Mouse (Mus musculus) right cerebral cortex, adult 2 months (tissue): ENCODE measurements around the gene Tcap.
"Not testable (repeated sequence)": the region's sequence is repeated elsewhere in the genome, so short reads cannot be mapped to it uniquely, and the experiment has no call there.

Source experiments
- DNase-seq, 2 experiments: peaks; one replicate each; pipeline ENCODE4 v3.0.0; 2021 to 2022; ENCODE audit warnings: low spot score in 2 of 2

Gene Tcap

DNA sequence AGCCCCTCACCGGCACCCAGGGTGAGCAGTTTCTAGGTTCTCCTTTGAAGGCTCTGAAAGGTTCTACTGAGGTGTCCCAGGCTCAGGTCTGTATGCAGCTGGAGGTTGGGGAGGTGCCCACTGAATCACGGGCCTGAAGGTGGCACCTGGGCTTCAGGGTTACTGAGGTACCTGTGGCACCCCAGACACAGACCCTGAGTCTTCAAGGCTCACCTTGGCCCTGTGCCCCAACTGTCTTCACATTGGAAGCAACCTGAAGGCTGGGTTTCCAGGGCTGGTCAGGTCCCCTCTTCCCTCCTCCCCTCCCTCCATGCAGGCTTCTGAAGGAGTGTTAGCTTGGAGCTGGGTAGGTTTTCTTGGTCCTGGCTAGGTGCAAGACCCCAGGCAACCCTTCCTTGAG lies 2.0 kb upstream of the Tcap start:
- no peak for DNase-seq

DNA sequence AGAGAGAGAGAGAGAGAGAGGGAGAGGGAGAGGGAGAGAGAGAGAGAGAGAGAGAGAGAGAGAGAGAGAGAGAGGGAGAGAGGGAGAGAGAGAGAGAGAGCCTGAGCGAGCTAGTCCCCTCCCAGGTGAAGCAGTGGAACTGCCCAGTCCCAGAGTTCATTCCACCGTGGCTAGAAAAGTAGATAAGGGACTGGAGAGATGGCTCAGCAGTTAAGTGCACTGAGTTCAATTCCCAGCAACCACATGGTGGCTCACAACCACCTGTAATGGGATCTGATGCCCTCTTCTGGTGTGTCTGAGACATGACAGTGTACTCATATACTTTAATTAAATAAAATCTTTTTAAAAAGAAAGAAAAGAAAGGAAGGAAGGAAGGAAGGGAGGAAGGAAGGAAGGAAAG lies 1.2 kb upstream of the Tcap start:
- DNase-seq: not testable (repeated sequence)

DNA sequence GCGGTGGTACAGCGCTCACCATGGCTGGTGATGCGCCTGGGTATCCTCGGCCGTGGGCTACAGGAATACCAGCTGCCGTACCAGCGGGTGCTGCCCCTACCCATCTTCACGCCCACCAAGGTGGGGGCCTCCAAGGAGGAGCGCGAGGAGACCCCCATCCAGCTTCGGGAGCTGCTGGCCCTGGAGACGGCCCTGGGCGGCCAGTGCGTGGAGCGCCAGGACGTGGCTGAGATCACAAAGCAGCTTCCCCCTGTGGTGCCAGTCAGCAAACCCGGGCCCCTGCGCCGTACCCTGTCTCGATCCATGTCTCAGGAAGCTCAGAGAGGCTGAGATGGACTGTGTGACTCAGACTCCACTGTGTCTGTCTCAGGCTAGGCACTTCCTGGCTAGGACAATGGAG lies 605 bp downstream of the Tcap start:
- DNase-seq: no peak

DNA sequence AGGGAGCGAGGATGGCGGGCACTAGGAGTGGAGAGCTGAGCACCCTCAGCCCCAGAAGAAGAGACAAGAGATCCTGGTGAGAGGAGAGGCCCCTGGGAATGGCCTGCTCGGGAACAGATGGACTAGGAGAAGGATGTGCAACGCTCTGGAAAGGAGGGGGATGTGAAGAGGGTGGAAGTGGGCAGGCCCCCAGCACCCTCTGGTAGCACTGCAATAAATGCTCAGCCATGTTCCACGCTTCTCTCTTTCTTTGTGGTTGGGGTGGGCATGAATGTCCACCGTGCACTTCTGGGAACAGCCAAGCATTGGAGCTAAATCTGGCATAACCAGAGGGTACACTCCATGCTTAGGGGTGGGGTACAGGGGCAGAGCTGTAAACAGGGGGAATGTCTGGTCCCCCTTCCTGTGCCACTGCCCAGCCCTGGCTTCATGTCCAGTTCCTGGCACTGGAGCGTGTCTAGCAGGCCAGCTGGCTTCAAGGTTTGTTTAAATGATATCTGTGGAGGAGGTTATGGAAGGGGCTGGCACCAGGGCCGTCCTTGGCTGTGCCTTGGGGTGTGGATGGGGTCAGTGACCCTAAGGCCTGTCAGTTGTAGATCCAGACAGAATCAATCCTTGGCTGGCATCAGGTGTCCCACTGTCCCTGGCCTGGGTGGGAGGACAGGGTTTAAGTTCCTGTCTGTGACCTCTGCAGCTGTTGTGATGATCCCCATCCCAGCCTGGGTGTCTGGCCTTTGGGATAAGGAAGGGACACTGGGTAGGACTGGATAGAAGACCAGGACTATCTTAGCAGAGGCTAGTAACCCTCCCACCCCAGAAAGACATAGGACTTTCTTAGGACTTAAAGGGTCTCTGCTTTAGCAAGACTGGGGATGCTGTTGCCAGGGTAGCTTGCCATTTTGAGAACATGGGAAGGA lies 1.4 kb downstream of the Tcap start:
- no peak for DNase-seq

- no peak for DNase-seq
These were observed 2.3 kb downstream of the Tcap start, which contains the start of gene Pnmt for GRCm38 (mm10) chr11:98385638-98386585. Gene Pnmt, plus strand, starts transcription at chr11:98386450.

GRCm38 (mm10) chr11:98386596-98386995 lies 3.0 kb downstream of the Tcap start:
- no peak for DNase-seq

DNA sequence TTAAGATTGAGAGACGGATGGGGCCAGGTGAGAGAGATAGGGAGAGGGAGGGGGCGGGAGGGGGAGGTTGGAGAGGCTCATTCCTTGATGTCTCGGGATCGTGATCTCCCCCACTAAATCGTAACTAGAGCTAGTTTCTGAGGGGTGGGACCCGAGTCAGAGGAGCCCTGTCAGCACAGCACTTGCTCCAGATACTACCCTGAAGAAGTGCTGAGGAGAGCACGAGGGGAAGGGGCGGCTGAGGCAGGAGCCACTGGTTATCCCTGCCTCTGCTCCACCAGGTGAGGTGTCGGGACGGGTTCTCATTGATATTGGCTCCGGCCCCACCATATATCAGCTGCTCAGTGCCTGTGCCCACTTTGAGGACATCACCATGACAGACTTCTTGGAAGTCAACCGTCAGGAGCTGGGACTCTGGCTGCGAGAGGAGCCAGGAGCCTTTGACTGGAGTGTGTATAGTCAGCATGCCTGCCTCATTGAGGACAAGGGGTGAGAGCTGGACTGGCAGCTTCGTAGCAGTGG lies 3.5 kb downstream of the Tcap start:
- DNase-seq: no peak

GRCm38 (mm10) chr11:98388282-98388681 lies 4.7 kb downstream of the Tcap start:
- no peak for DNase-seq

- peak; percentile 74 to 77 for DNase-seq
These were observed 5.7 kb downstream of the Tcap start for GRCm38 (mm10) chr11:98389221-98389780.

GRCm38 (mm10) chr11:98390141-98390540 lies 6.5 kb downstream of the Tcap start:
- DNase-seq: no peak

DNA sequence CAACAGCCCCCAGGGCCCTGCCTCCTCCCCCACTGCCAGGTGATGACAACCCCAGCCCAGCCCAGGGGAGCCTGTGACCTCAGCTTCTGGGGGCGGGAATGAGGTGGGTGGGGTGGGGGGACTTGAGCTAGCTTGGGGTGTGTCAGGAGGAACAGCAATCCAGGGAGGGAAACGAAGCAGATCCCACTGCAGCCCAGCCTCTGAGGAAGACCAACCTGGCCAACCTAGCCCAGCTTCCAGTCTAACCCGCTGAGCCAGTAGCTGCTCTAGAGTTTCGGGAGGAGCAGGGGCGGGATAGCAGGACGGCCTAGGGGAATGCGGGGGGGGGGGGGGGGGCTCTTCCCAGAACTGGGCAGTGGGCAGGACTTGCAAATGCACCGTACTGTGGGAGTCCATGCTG lies 8.4 kb downstream of the Tcap start:
- no peak for DNase-seq

DNA sequence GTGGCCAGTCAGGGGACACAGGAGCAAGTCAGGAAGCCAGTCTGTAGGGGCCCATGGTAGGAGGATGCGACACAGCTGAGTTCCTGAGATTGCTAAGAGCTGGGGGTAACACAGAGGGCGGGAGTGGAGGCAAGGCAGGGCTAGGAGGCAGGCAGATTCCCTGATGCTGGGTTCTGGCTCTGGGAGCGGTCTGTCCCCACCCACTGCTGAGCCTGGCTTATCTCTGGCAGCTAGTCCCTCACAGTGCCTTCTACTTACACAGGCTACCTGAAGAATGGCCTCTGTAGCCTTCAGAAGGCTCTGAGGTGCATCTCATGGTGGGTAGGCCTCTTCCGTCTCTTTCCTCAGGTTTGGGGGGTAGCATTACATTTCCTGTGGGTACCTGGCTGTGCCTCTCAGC lies 9.0 kb downstream of the Tcap start:
- no peak for DNase-seq

GRCm38 (mm10) chr11:98393317-98393716 lies 9.7 kb downstream of the Tcap start:
- DNase-seq: no peak

GRCm38 (mm10) chr11:98394301-98394700 lies 10.7 kb downstream of the Tcap start:
- no peak for DNase-seq

- DNase-seq: no peak
These were observed 11.4 kb downstream of the Tcap start for GRCm38 (mm10) chr11:98395041-98395440.

DNA sequence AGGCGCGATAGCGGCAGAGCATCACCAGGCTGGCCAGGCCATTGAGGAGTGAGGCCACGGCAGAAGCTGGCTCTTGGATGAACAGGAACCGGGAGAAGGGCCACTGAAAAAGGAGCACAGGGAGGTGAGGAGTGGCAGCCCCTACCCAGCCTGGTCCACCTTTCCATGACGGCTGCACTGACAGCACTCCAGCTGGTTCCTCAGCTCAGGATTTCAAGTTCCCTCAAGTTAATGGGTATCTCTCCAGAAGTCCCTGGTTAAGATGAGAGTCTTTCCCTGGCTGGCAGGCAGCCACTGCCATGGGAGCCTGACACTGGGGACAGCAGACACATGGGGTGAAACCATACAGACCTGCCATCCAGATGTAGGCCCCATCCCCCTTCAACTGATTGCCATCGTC lies 14.3 kb downstream of the Tcap start:
- no peak for DNase-seq

- DNase-seq: peak; percentile 85 to 89
These were observed 16.6 kb downstream of the Tcap start, which contains the start of gene Pgap3 for GRCm38 (mm10) chr11:98400161-98400726. Gene Pgap3, minus strand, starts transcription at chr11:98400490.

GRCm38 (mm10) chr11:98400816-98401215 lies 17.2 kb downstream of the Tcap start:
- no peak for DNase-seq

DNA sequence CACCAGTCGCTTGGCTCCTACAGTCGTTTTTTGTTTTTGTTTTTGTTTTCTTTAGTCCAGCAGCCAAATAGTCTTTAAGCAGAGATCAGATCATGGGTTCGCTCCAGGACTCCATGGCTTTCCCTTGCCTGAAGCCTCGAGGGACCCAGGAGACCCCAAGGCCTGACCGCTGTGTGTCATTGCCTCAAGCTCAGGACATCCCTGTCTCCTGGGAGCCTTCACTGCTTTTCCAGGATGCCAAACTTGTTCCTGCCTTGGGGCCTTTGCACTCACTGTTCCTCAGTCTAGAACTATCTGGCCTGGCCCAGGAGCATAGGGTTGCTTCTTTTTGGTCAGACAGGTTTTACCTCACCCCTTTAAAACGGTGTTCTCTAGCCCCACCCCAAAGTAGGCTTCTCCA lies 23.0 kb downstream of the Tcap start:
- no peak for DNase-seq

DNA sequence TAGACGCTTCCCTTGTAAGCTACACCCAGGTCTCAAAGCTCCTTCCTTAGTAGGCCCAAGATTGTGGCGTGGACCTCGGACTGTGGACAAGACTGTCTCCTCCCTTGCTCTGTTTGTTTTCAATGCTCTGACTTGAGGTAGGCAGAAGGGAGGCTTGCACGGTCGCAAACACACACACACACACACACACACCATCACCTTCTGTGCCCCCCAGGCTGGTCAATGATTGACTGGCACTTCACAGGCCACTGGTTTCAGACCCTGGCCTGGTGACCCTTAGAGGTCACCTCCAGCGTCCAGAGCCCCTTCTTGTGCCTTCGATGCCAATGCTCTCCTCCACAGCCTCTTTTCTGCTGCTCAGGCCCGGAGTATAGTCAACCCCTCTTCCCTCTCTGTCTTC lies 25.3 kb downstream of the Tcap start:
- DNase-seq: no peak

GRCm38 (mm10) chr11:98409341-98409822 lies 25.8 kb downstream of the Tcap start:
- DNase-seq: no peak
